Mouse (Mus musculus) Patski (cell line): ENCODE measurements around the gene Nmu. TPM values are rescaled to one million over a fixed set of nuclear protein-coding genes. Genes with fewer than 3 reads are reported as not detected.

ENCODE experiments used
- ATAC-seq: fragments of 100-300 bp; one replicate; pipeline ENCODE4 v1.8.0; 2021
- CTCF ChIA-PET: fragments of 350-600 bp; sonication (Branson Sonifier 250); formaldehyde crosslinking; loops from one replicate; lab custom pipeline; 2022; ENCODE audit warnings: inconsistent platforms; lab: Charles Lee
- POLR2A ChIA-PET: fragments of 350-600 bp; sonication (Branson Sonifier 250); formaldehyde crosslinking; loops from one replicate; lab custom pipeline; 2022; ENCODE audit warnings: antibody characterized with exemption, inconsistent platforms; lab: Charles Lee
- DNase-seq: peaks from one replicate; pipeline ENCODE4 v3.0.0-alpha.2; 2011; ENCODE audit warnings: low read depth, low spot score
- H3K27me3 ChIP-seq: fragments of 371-371 bp; one replicate; pipeline ENCODE4 v1.5.1; 2021
- CTCF ChIP-seq: fragments of 100-300 bp; IDR thresholded peaks from one replicate; pipeline ENCODE4 v1.5.1; 2021
- in situ Hi-C: fragments of 300-500 bp; cut with MboI; formaldehyde crosslinking; loops from 3 replicates; pipeline ENCODE4 v1.11.1; 2018; ENCODE audit warnings: low pct_unique_long_range_greater_than_20kb, mixed read lengths
- polyA plus RNA-seq: library from polyadenylated mRNA; unstranded; gene quantifications from one replicate; pipeline ENCODE4 v1.2.3, GENCODE M21; 2021

The Nmu gene
- polyA plus RNA-seq, 1 experiment from 2014 or later = not detected

DNA sequence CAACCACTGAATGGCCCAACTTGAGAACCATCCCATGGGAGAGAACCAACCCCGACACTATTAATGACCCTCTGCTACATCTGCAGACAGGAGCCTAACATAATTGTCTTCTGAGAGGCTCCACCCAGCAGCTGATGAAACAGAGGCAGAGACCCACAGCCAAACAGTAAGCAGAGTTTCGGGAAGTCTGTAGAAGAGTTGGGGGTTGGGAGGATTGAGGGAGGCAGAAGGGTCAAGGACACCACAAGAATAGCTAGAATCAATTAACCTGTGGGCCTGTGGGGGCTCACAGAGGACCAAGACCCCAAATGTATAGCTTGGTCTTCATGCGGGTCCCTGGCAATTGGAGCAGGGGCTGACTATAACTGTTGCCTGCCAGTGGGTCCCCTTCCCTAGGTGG lies 75.3 kb downstream of the Nmu start:
- POLR2A ChIA-PET = no interaction called here
- in situ Hi-C loops = no loop called here
- no peak for ATAC-seq

DNA sequence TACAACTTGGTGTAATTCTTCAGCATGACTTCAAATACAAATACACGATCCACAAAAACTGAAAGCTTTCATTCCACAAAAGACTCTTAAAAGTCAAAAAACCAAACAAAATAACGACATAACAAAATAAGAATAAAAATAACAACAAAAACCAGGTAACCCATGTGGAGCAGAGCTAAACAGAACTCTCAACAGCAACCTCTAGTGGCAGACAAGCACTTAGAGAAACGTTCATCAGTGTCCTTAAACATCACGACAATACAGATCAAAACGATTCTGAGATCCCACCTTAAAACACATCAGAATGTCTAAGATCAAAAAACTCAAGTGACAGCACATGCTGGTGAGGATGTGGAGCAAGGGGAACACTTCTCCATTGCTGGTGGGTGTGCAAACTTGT lies 76.5 kb downstream of the Nmu start:
- peak; percentile 30 for TF ChIP-seq CTCF
- DNase-seq (no peak), ATAC-seq (no peak)
- no peaks in the 10 kb centered on the region for H3K27me3 ChIP-seq
- CTCF ChIA-PET = interaction anchor here (0.9 to 1.0 kb wide), 2 partner anchors 25 to 50 kb away, joined by 3 read pairs; no protein-coding TSS in a partner anchor
- in situ Hi-C loops = no loop called here
- POLR2A ChIA-PET = no interaction called here

More for the DNA sequence above, 75.3 kb downstream of the Nmu start:
- CTCF ChIA-PET = no interaction called here
- TF ChIP-seq CTCF = no peak
- no peak for DNase-seq
- H3K27me3 ChIP-seq = no peaks in the 10 kb centered on the region

DNA sequence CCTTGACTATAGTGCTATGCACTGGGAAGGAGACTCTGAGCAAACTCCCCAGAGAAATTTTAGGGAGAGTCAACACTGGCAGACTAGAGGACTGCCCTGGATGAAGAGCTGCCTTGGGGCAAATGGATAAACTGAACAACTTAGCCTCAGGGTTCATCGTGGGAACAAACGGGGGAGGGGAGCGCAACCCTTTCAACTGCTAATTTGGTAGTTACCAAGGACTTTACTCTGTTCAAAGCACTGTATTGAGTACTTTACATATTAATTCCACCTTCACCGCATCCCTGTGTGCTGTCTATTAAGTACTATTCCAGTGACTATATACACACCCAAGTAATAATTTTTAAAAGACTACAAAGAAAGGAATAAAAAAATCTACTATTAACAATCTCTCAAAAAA lies 77.9 kb downstream of the Nmu start:
- no peak for DNase-seq
- ChIA-PET CTCF (no interaction called here), POLR2A (no interaction called here)
- ATAC-seq = no peak
- TF ChIP-seq CTCF = no peak
- in situ Hi-C loops = no loop called here
- no peaks in the 10 kb centered on the region for H3K27me3 ChIP-seq

DNA sequence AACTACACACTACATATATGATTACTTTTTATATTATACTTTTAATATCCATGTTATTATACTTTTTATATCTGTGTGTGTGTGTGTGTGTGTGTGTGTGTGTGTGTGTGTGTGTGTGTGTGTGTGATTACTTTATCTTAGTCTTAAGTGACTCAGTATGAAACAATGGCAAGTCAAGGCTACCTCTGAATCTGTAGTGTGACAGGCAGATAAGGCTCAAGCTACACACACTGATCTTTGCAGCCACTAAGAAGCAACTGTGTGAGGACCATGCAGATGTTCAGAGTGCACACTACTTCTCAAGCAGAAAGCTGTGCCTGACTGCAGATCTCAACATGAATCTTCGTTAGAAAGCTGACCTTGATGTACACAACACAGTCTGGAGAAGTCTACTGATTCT lies 79.7 kb downstream of the Nmu start:
- H3K27me3 ChIP-seq = no peaks in the 10 kb centered on the region
- TF ChIP-seq CTCF = no peak
- ATAC-seq (no peak), DNase-seq (no peak)
- in situ Hi-C loops = no loop called here
- ChIA-PET POLR2A (interaction anchor here (0.9 kb wide), 1 partner anchor 11 kb away, joined by 3 read pairs; no protein-coding TSS in a partner anchor), CTCF (interaction anchor here (0.9 to 1.3 kb wide), 5 partner anchors 11 to 34 kb away, joined by 3 to 4 read pairs (median 3); no protein-coding TSS in a partner anchor)

Other genes starting within 250 kb of the Nmu start
- gene Srd5a3, start 223.5 kb downstream of the Nmu start, polyA plus RNA-seq = 32.1 TPM
- gene Tmem165, start 179.9 kb downstream of the Nmu start, polyA plus RNA-seq = 129 TPM
- 28.4 TPM for gene Clock, start 59.0 kb downstream of the Nmu start, polyA plus RNA-seq
- gene Pdcl2, start 32.6 kb downstream of the Nmu start, polyA plus RNA-seq = not detected
- not detected for gene Gm7271, start 120.3 kb upstream of the Nmu start, polyA plus RNA-seq
- gene Exoc1, start 165.5 kb upstream of the Nmu start, polyA plus RNA-seq = 56.1 TPM
- 10.1 TPM for gene Cep135, start 224.9 kb upstream of the Nmu start, polyA plus RNA-seq